Mouse (Mus musculus): Measurements from ENCODE around the gene Olfr1062.
"Not testable (repeated sequence)": the region's sequence is repeated elsewhere in the genome, so short reads cannot be mapped to it uniquely, and the experiment has no call there.

Gene Olfr1062

DNA sequence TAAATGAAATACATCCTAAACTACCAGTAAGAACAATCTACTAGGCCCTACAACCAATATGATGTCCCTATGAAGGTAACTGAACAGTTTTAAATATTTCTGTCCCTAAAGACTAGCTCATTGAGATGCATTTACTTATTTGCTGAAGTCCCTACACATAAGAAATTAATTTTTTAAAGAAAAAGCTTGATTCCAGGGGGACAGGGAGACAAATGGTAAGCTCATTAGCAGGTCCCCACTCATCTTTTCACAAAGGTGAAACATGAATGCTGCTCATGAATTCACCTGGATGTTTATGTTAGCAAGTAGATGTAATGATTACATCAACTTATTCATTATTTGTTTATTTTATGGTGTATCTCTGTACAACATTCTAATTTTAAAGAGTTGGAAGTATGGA lies at the start of gene Olfr1062:
Gene Olfr1062, minus strand, starts transcription at position 101 of the 400 bp plus-strand sequence.
- DNase-seq (ENCODE audit: low spot score in 2 of 2) = not testable (repeated sequence)

DNA sequence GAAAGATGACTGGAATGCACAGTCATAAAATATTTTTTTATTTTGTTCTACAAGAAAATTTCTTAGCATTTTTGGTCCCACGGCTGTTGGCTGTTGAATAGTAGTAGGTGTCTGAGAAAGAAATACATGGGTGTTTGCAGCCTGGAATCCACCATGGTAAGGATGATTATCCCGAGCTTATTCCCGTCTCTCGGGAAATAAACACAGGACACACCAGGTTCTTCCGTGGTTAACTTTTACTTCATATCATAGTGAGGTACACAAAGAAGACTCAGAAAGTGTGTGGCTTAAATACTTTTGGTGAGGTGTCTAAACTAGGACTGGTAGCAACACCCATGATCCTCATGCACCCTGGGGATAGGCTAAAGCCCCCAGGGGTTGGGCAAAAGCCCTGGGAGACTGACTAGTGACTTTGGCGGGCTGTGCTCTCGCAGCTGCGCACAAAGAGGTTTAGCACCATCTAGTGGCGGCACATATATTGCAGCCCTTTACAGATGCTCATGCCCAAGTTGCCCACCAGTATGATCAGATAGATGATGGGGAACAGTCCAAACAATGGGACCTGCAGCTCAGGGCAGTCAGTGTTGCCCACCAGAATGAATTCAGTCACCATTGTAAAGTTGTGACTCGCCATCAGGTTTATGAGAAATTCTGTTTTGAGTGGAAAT lies 38.0 kb upstream of the Olfr1062 start:
- DNase-seq (ENCODE audit: low spot score in 2 of 2) = no peak

DNA sequence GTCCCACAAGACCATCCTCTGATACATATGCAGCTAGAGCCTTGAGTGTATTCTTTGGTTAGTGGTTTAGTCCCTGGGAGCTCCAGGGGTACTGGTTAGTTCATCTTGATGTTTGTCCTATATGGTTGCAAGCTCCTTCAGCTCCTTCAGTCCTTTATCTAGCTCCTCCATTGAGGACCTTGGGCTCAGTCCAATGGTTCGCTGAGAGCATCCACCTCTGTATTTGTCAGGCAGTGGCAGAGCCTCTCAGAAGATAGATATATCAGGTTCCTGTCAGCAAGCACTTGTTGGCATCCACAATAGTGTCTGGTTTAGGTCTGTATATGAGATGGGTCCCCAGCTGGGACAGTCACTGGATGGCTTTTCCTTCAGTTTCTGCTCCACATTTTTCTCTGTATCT lies 33.9 kb upstream of the Olfr1062 start:
- no peak for DNase-seq (ENCODE audit: low spot score in 2 of 2)

- DNase-seq (ENCODE audit: low spot score in 2 of 2) = no peak
Observed at GRCm38 (mm10) chr2:86456169-86456568, 29.6 kb upstream of the Olfr1062 start, which contains the start of gene Olfr1066. Gene Olfr1066 (minus strand): TSS chr2:86456269.

GRCm38 (mm10) chr2:86450491-86450890 lies 23.9 kb upstream of the Olfr1062 start, which contains the start of gene Olfr1065:
Gene Olfr1065 (minus strand): TSS chr2:86450591.
- DNase-seq (ENCODE audit: low spot score in 2 of 2) = not testable (repeated sequence)

DNA sequence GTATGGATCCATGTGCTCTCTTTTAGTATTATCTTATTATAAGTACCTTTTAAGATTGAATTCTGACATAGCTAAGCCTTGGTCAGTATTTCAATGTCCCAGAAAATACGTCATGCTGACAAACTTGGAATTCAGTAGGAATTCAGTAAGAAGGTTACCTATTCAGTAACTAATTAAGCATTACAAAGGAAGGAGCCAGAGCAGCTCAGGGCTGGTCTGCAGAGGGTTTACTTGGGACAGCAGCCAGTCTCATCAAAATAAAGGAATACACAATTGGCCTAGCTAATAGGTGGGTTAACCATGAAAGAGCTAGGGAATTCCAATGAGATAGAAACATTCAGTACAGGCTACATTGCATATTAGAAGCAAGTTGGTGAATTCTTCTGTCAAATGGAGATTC lies 15.6 kb upstream of the Olfr1062 start:
- DNase-seq (ENCODE audit: low spot score in 2 of 2) = not testable (repeated sequence)

DNA sequence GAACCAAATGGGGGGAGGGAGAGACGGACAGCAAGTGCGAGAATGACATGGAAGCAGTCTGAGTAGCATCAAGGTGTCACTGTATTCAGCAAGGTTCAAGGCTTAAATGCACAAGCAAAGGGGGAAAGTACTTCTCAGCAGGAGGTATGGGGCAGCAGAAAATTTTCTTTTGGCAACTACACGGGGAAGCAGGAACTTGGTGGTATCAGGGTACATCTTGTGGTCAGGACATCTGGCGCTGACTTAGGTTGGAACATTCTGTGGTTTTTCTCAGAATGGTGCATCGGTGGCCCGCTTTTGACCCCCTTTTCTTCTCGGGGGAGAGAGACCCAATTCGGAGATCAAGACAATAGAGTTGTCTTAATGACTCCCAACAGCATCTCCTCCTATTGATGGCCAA lies 2.0 kb upstream of the Olfr1062 start:
- not testable (repeated sequence) for DNase-seq (ENCODE audit: low spot score in 2 of 2)

DNA sequence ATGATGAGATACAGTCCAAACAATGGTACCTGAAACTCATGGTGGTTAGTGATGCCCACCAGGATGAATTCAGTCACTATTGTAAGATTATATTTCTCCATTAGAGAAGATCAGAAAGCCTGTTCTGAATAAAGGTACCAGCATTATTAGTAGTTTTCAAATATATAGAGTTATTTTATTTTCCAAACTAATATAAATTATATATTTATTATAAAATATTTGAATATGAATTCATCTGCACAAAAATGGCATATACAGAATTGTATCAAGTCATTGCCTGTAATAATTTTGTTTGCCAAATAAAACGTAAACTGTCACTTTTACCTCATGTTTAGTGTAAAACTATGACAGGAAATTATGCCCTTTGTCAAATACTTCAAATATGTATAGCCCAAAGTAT lies 12.6 kb downstream of the Olfr1062 start, which contains the start of gene Olfr1061:
Gene Olfr1061, minus strand, starts transcription at position 101 of the 400 bp plus-strand sequence.
- DNase-seq (ENCODE audit: low spot score in 2 of 2) = no peak

- no peak for DNase-seq (ENCODE audit: low spot score in 2 of 2)
Observed at GRCm38 (mm10) chr2:86395114-86395513, 31.4 kb downstream of the Olfr1062 start.

- DNase-seq (ENCODE audit: low spot score in 2 of 2) = not testable (repeated sequence)
Observed at GRCm38 (mm10) chr2:86388461-86388860, 38.1 kb downstream of the Olfr1062 start, which contains the start of gene Olfr1058. Gene Olfr1058 (minus strand): TSS chr2:86388561.

GRCm38 (mm10) chr2:86378293-86378692 lies 48.3 kb downstream of the Olfr1062 start, which contains the start of gene Olfr1057:
Gene Olfr1057 (minus strand): TSS chr2:86378393.
- no peak for DNase-seq (ENCODE audit: low spot score in 2 of 2)

Measured in spleen, postnatal 36 days (tissue).